Mouse (Mus musculus): ENCODE results near the gene Itch.

DNA sequence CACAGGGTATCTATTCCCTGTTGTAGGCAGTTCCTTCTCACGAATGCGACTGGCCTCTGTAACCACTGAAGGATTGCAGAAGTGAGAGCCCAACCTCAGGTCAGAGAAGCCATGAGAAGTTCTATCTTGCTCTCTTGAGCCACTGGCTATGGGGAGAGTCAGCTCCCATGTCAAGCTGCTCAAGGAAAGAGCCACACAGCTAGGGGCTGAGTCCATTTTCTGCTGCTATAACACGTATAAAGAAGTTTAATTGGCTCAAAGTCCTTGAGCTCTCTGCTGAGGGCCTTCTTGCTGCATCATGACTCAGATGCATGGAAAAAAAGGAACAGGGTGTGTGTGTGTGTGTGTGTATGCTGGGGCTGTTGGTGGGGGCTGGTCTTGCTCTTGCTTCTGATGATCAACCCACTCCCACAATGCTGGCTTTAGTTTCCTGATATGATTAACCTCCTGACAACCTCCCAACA is 32.5 kb upstream of the Itch start:
- TF ChIP-seq EP300 (IDR thresholded peaks at IDR 0.05) (no peak), CTCF (IDR thresholded peaks at IDR 0.05) (no peak)
